ENCODE assay signal across 15 mouse cellular contexts in genomic region chr9:105847261-105847660, GRCm38 (mm10). TPM values are rescaled to one million over a fixed set of nuclear protein-coding genes. Genes with fewer than 3 reads are reported as not detected.
"Had no signal": no experiment of that assay in that cellular context is flagged by ENCODE, and none has a peak within 500 bp of the region (broad histone marks: within the 10 kb centered on the region; RNA-seq: fewer than 3 reads in every experiment).

No protein-coding gene starts in this region.

- H3K9ac ChIP-seq: limb, embryonic 13.5 days; liver, embryonic 13.5 days had no signal

- H3K36me3 ChIP-seq: limb, embryonic 13.5 days; liver, embryonic 13.5 days had no signal

- H3K4me3 ChIP-seq: limb, embryonic 13.5 days; liver, embryonic 13.5 days had no signal

- H3K9me3 ChIP-seq: limb, embryonic 13.5 days; liver, embryonic 13.5 days had no signal

- DNase-seq: kidney, postnatal 14 days; kidney, postnatal 4 days; left cerebral cortex, postnatal 4 days; liver, embryonic 13.5 days; lung, adult 2 months; lung, postnatal 14 days; lung, postnatal 4 days; midbrain, embryonic 14.5 days; thymus, adult 18-20 months; thymus, postnatal 36 days had no signal

- H3K4me2 ChIP-seq: limb, embryonic 13.5 days; liver, embryonic 13.5 days; midbrain, embryonic 11.5 days had no signal

- H3K27me3 ChIP-seq: limb, embryonic 13.5 days; liver, embryonic 13.5 days had no signal

- H3K4me1 ChIP-seq: limb, embryonic 13.5 days; liver, embryonic 13.5 days had no signal

- H3K27ac ChIP-seq: limb, embryonic 13.5 days; liver, embryonic 13.5 days had no signal

RNA-seq across cellular contexts. Expression of gene Col6a6, which starts 19.3 kb away (rescaled TPM):
- total RNA-seq: megakaryocyte progenitor cell, adult 5-6 weeks; megakaryocyte-erythroid progenitor cell, adult 5-6 weeks had no signal
- polyA plus RNA-seq: small intestine, adult 2 months had no signal
